20 mouse cellular contexts compared by ENCODE assay signal in the genomic region with DNA sequence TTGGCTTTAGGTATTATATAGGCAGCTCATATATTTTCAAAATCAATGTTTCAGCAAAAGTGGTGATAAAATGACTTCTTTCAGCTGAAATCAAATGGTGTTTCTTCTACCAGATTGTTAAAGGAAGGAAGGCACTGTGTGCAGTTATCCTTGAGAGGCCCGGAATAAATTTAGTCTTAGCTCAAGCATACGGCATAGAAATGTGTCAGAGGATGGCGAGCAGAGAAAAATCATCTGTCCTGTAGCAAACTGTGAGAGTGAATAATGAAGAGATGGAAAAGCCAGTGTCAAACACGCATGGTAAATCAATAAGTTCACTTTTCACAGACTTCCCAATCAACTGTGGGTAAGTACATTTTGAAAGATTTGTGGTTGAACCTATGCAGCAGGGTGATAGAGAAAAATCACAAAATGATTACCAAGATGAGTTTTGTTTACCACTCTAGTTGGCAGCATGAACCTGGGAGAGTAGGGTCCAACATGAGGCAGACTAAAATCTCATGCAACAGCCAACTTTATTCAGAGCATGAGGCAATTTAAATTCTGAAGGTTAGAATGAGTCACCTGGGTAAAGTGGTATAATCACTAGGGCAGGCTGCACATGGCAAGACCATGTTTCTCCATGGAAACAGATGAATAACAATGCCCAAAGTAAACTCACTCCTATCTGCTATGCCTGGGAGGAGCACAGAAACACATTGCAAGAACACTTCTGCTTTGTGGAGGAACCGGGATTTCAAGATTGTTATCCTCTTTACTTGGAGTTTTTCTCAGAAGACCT. TPM values are rescaled to one million over a fixed set of nuclear protein-coding genes. Genes with fewer than 3 reads are reported as not detected.
DNase-seq lines count a peak whose midpoint lies in the region; ATAC-seq and TF ChIP-seq lines count a peak whose summit lies in the region.
"Had no signal": no experiment of that assay in that cellular context is flagged by ENCODE, and none has a peak within 500 bp of the region (broad histone marks: within the 10 kb centered on the region; RNA-seq: fewer than 3 reads in every experiment).

No protein-coding gene starts in this region.

- H3K27ac ChIP-seq in lung, postnatal 0 days (ENCODE audit: low read length): no peak overlapping the region
- H3K27ac ChIP-seq in stomach, postnatal 0 days (replicated peaks): no peak overlapping the region
- H3K27ac ChIP-seq: embryonic facial prominence, embryonic 10.5 days; forebrain, embryonic 13.5 days; heart, adult 2 months; heart, embryonic 15.5 days; hindbrain, embryonic 13.5 days; hindbrain, postnatal 0 days had no signal

- intact Hi-C loops in left cerebral cortex, postnatal 10 days (cut with DNase I): no loop called here

- H3K9me3 ChIP-seq in lung, postnatal 0 days (ENCODE audit: low read length): no peaks in the 10 kb centered on the region
- no peaks in the 10 kb centered on the region for H3K9me3 ChIP-seq in stomach, postnatal 0 days (ENCODE audit: control insufficient read depth, low read length)
- H3K9me3 ChIP-seq: embryonic facial prominence, embryonic 10.5 days; forebrain, embryonic 13.5 days; heart, embryonic 15.5 days had no signal

- H3K4me2 ChIP-seq in lung, postnatal 0 days (replicated peaks; ENCODE audit: low read depth, low read length): no peak overlapping the region
- H3K4me2 ChIP-seq in stomach, postnatal 0 days (replicated peaks; ENCODE audit: low read depth): no peak overlapping the region
- H3K4me2 ChIP-seq: forebrain, embryonic 13.5 days; heart, embryonic 11.5 days; heart, embryonic 15.5 days; hindbrain, embryonic 13.5 days had no signal

- no peaks in the 10 kb centered on the region for H3K4me1 ChIP-seq in lung, postnatal 0 days (ENCODE audit: insufficient read depth, low read depth, low read length)
- no peaks in the 10 kb centered on the region for H3K4me1 ChIP-seq in stomach, postnatal 0 days (replicated peaks; ENCODE audit: control insufficient read depth, insufficient read depth)
- H3K4me1 ChIP-seq: embryonic facial prominence, embryonic 10.5 days; forebrain, embryonic 13.5 days had no signal

- no peak for TF ChIP-seq CTCF in lung, postnatal 0 days (IDR thresholded peaks at IDR 0.05)
- no peak for TF ChIP-seq CTCF in stomach, postnatal 0 days (IDR thresholded peaks at IDR 0.05; ENCODE audit: low read depth)

- WGBS in lung, postnatal 0 days: 72% methylated on average over 5 of the region's 5 CpGs
- 70% methylated on average over 5 of the region's 5 CpGs for WGBS in stomach, postnatal 0 days

- DNase-seq in adrenal gland, postnatal 14 days: peak; percentile 53
- no peak for DNase-seq in adrenal gland, postnatal 10 days
- DNase-seq in lung, postnatal 0 days (ENCODE audit: low spot score): peak; percentile 36
- no peak for DNase-seq in lung, postnatal 4 days
- DNase-seq in NIH3T3 (ENCODE audit: low read depth): peak; percentile 12
- peak; percentile 24 for DNase-seq in stomach, postnatal 0 days (ENCODE audit: low spot score)
- no peak for DNase-seq in left cerebral cortex, postnatal 10 days (ENCODE audit: extremely low spot score in 1 of 2, low spot score in 2 of 2)
- no peak for DNase-seq in spleen, postnatal 14 days (ENCODE audit: low spot score in 2 of 2)
- DNase-seq: cerebellum, adult 18-20 months; cerebellum, postnatal 10 days; gastrocnemius, postnatal 14 days; heart, adult 2 months; heart, postnatal 14 days; kidney, adult 11 months had no signal

- no peak overlapping the region for H3K9ac ChIP-seq in lung, postnatal 0 days (replicated peaks; ENCODE audit: low read depth)
- no peak overlapping the region for H3K9ac ChIP-seq in stomach, postnatal 0 days (ENCODE audit: low read length)
- H3K9ac ChIP-seq: forebrain, embryonic 13.5 days; heart, embryonic 15.5 days; hindbrain, embryonic 13.5 days had no signal

- no peaks in the 10 kb centered on the region for H3K27me3 ChIP-seq in lung, postnatal 0 days (replicated peaks; ENCODE audit: insufficient read depth, low read length)
- H3K27me3 ChIP-seq in stomach, postnatal 0 days (ENCODE audit: control insufficient read depth, insufficient read depth, low read length): no peaks in the 10 kb centered on the region
- H3K27me3 ChIP-seq: forebrain, embryonic 13.5 days; heart, embryonic 15.5 days; hindbrain, embryonic 13.5 days had no signal

- no peak overlapping the region for H3K4me3 ChIP-seq in lung, postnatal 0 days (ENCODE audit: low read depth, low read length)
- no peak overlapping the region for H3K4me3 ChIP-seq in stomach, postnatal 0 days (ENCODE audit: low read depth, low read length)
- H3K4me3 ChIP-seq: embryonic facial prominence, embryonic 10.5 days; forebrain, embryonic 13.5 days; heart, adult 2 months; heart, embryonic 15.5 days; hindbrain, embryonic 13.5 days had no signal

- ATAC-seq in lung, postnatal 0 days: peak; percentile 55
- ATAC-seq in stomach, postnatal 0 days (ENCODE audit: low FRiP score, low TSS enrichment): peak; percentile 80
- ATAC-seq: hindbrain, postnatal 0 days had no signal

- TF ChIP-seq EP300 in lung, postnatal 0 days (IDR thresholded peaks at IDR 0.05): no peak
- TF ChIP-seq EP300 in stomach, postnatal 0 days (optimal IDR thresholded peaks at IDR 0.05): no peak

- no peaks in the 10 kb centered on the region for H3K36me3 ChIP-seq in lung, postnatal 0 days (ENCODE audit: insufficient read depth, low read length)
- H3K36me3 ChIP-seq in stomach, postnatal 0 days (ENCODE audit: control insufficient read depth, insufficient read depth, low read length): no peaks in the 10 kb centered on the region
- H3K36me3 ChIP-seq: embryonic facial prominence, embryonic 10.5 days; heart, embryonic 15.5 days; hindbrain, embryonic 13.5 days had no signal

RNA-seq across cellular contexts. Expression of a gene that starts 55.7 kb away (rescaled TPM):
- 3.1 and 4.0 TPM in 2 replicates for total RNA-seq in adrenal gland, postnatal 14 days (2021)
- total RNA-seq in adrenal gland, postnatal 10 days (2021): 1 to 10 TPM; 2.3 to 2.9 TPM
- polyA plus RNA-seq in lung, postnatal 0 days (2015; fragmentation: Nextera tagmentation; extraction: Ambion mirVana): 0.41 and 0.45 TPM in 2 replicates
- polyA plus RNA-seq in stomach, postnatal 0 days (2015; fragmentation: Nextera tagmentation; extraction: Ambion mirVana): 0.18 and 0.35 TPM in 2 replicates
- total RNA-seq in left cerebral cortex, postnatal 10 days (2021): 1 to 10 TPM; 4.5 to 5.0 TPM

Comparison
In these comparisons a context has a peak if more than half of its experiments do, and no peak if none do; other contexts are left out.
1. DNase-seq: peak in adrenal gland, postnatal 14 days (single experiment), lung, postnatal 0 days (single experiment), NIH3T3 (single experiment) and stomach, postnatal 0 days (single experiment); none in adrenal gland, postnatal 10 days (single experiment), lung, postnatal 4 days (0 of 2), left cerebral cortex, postnatal 10 days (0 of 2) and spleen, postnatal 14 days (0 of 2).